In the genomic region with DNA sequence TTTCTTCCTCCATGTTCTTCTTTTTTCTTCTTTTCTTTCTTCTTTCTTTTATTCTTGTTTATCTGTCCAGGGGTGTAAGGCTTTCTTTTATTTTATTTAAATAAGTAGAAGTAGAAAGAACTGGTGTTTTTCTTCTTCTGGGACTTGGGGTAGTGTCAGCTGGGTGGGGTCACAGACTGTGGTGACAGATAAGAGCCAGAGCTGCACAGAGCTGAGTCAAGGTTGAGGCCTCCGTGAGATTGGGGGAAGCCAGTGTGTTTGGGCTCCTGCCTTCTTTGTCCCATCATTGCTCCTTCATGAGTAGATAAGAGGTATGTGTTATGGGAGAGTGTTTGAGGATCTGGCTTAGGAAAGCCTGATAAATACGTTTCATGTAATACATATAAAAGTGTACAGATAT, we compare ENCODE assay signal across 18 mouse cellular contexts. TPM values are rescaled to one million over a fixed set of nuclear protein-coding genes. Genes with fewer than 3 reads are reported as not detected.
DNase-seq lines count a peak whose midpoint lies in the region; ATAC-seq and TF ChIP-seq lines count a peak whose summit lies in the region.
"Had no signal": no experiment of that assay in that cellular context is flagged by ENCODE, and none has a peak within 500 bp of the region (broad histone marks: within the 10 kb centered on the region; RNA-seq: fewer than 3 reads in every experiment).

No protein-coding gene starts in this region.

- 13% methylated on average over 2 of the region's 2 CpGs for WGBS in heart, embryonic 10.5 days
- WGBS in liver, embryonic 14.5 days (ENCODE audit: insufficient replicate concordance), result 7% methylated on average over 2 of the region's 2 CpGs
- 53% methylated on average over 2 of the region's 2 CpGs for WGBS in stomach, embryonic 16.5 days

- no peaks in the 10 kb centered on the region for H3K27me3 ChIP-seq in heart, embryonic 10.5 days (ENCODE audit: insufficient read depth, poor library complexity, severe bottlenecking)
- H3K27me3 ChIP-seq in liver, embryonic 14.5 days (ENCODE audit: control insufficient read depth, insufficient read depth, low read length), result no peaks in the 10 kb centered on the region
- no peaks in the 10 kb centered on the region for H3K27me3 ChIP-seq in stomach, embryonic 16.5 days (ENCODE audit: control insufficient read depth, insufficient read depth, low read length)
- H3K27me3 ChIP-seq: hindbrain, embryonic 15.5 days; limb, embryonic 12.5 days had no signal

- peak; percentile 90 for DNase-seq in heart, embryonic 10.5 days (ENCODE audit: low spot score)
- no peak for DNase-seq in heart, postnatal 14 days
- peak; percentile 58 to 78 for DNase-seq in spleen, postnatal 36 days (ENCODE audit: low spot score in 2 of 2)
- DNase-seq in spleen, adult 12 weeks (ENCODE audit: low spot score), result no peak
- DNase-seq in liver, embryonic 14.5 days (ENCODE audit: low read depth in 3 of 3, low spot score in 3 of 3), result peak in 2 of 3 experiments; percentile 94 to 95
- no peak for DNase-seq in right cerebral cortex, postnatal 10 days (ENCODE audit: low spot score in 2 of 2)
- DNase-seq in layer of hippocampus, adult 9-10 months (ENCODE audit: low spot score), result no peak
- DNase-seq: adrenal gland, postnatal 25 days; cerebellum, adult 11 months; embryo, embryonic 11 days; kidney, postnatal 14 days; layer of hippocampus, postnatal 36 days; thymus, postnatal 25 days had no signal

- peak overlapping the region; percentile 69 for H3K27ac ChIP-seq in heart, embryonic 10.5 days
- peak overlapping the region; percentile 98 for H3K27ac ChIP-seq in liver, embryonic 14.5 days
- no peak overlapping the region for H3K27ac ChIP-seq in stomach, embryonic 16.5 days (ENCODE audit: low read length)
- H3K27ac ChIP-seq: hindbrain, embryonic 15.5 days; limb, embryonic 12.5 days had no signal

- no peaks in the 10 kb centered on the region for H3K9me3 ChIP-seq in heart, embryonic 10.5 days
- no peaks in the 10 kb centered on the region for H3K9me3 ChIP-seq in liver, embryonic 14.5 days (ENCODE audit: control insufficient read depth, low read length)
- no peaks in the 10 kb centered on the region for H3K9me3 ChIP-seq in stomach, embryonic 16.5 days (replicated peaks; ENCODE audit: control insufficient read depth, low read length)
- H3K9me3 ChIP-seq: hindbrain, embryonic 15.5 days; limb, embryonic 12.5 days had no signal

- peak overlapping the region; percentile 70 for H3K4me2 ChIP-seq in liver, embryonic 14.5 days (ENCODE audit: low read depth)
- H3K4me2 ChIP-seq in stomach, embryonic 16.5 days (ENCODE audit: low read depth, low read length), result no peak overlapping the region
- H3K4me2 ChIP-seq: hindbrain, embryonic 15.5 days; limb, embryonic 12.5 days had no signal

- no peak overlapping the region for H3K4me3 ChIP-seq in heart, embryonic 10.5 days
- peak overlapping the region in 1 of 2 experiments; percentile 26; a peak in 2 of 4 replicates for H3K4me3 ChIP-seq in liver, embryonic 14.5 days (ENCODE audit: insufficient read depth in 1 of 2, low read depth in 2 of 2, low read length in 2 of 2)
- no peak overlapping the region for H3K4me3 ChIP-seq in stomach, embryonic 16.5 days (replicated peaks; ENCODE audit: low read length)
- H3K4me3 ChIP-seq: hindbrain, embryonic 15.5 days; limb, embryonic 12.5 days had no signal

- no peak for TF ChIP-seq CTCF in liver, embryonic 14.5 days (IDR thresholded peaks at IDR 0.05; ENCODE audit: low read depth)

- ATAC-seq in liver, embryonic 14.5 days (ENCODE audit: insufficient read depth), result peak; percentile 86
- peak; percentile 82 for ATAC-seq in stomach, embryonic 16.5 days (ENCODE audit: insufficient read depth, low FRiP score)

- no peaks in the 10 kb centered on the region; the same call in 1 of the 2 replicates for H3K4me1 ChIP-seq in heart, embryonic 10.5 days
- H3K4me1 ChIP-seq in liver, embryonic 14.5 days (replicated peaks; ENCODE audit: control insufficient read depth in 2 of 2, insufficient read depth in 2 of 2, low read length in 1 of 2), result peaks cover 50 to 58% of the 10 kb centered on the region in 2 experiments
- no peaks in the 10 kb centered on the region for H3K4me1 ChIP-seq in stomach, embryonic 16.5 days (ENCODE audit: control insufficient read depth, insufficient read depth, low read length)
- H3K4me1 ChIP-seq: hindbrain, embryonic 15.5 days; limb, embryonic 12.5 days had no signal

- no peaks in the 10 kb centered on the region for H3K36me3 ChIP-seq in heart, embryonic 10.5 days
- H3K36me3 ChIP-seq in liver, embryonic 14.5 days (replicated peaks; ENCODE audit: control insufficient read depth, insufficient read depth, low read depth), result no peaks in the 10 kb centered on the region
- no peaks in the 10 kb centered on the region for H3K36me3 ChIP-seq in stomach, embryonic 16.5 days (ENCODE audit: control insufficient read depth, insufficient read depth, low read length)
- H3K36me3 ChIP-seq: hindbrain, embryonic 15.5 days; limb, embryonic 12.5 days had no signal

- intact Hi-C loops in heart, postnatal 14 days (cut with DNase I), result no loop called here

- H3K9ac ChIP-seq in liver, embryonic 14.5 days (replicated peaks), result peak overlapping the region; percentile 77
- no peak overlapping the region for H3K9ac ChIP-seq in stomach, embryonic 16.5 days (ENCODE audit: low read length)
- H3K9ac ChIP-seq: hindbrain, embryonic 15.5 days; limb, embryonic 12.5 days had no signal

- TF ChIP-seq EP300 in liver, embryonic 14.5 days (IDR thresholded peaks at IDR 0.05; ENCODE audit: low read depth), result peak; percentile 97

RNA-seq across cellular contexts. Expression of a gene that starts 6.1 kb away (rescaled TPM):
- 17,516 and 23,478 TPM in 2 replicates for polyA plus RNA-seq in heart, embryonic 10.5 days (2016; fragmentation: Nextera tagmentation; extraction: Ambion mirVana)
- not detected for total RNA-seq in heart, postnatal 14 days (2021)
- polyA plus RNA-seq in liver, embryonic 14.5 days (2012; rRNA removed), result 361 and 394 TPM in 2 replicates
- 543 and 665 TPM in 2 replicates for polyA plus RNA-seq in liver, embryonic 14.5 days (2014; fragmentation: Nextera tagmentation; extraction: Ambion mirVana)
- polyA plus RNA-seq in stomach, embryonic 16.5 days (2015; fragmentation: Nextera tagmentation; extraction: Ambion mirVana), result 35.5 and 42.6 TPM in 2 replicates
- total RNA-seq: adrenal gland, postnatal 25 days; layer of hippocampus, postnatal 36 days had no signal

RNA-seq across cellular contexts. Expression of a gene that starts 16.1 kb away (rescaled TPM):
- 8,898 and 9,884 TPM in 2 replicates for polyA plus RNA-seq in heart, embryonic 10.5 days (2016; fragmentation: Nextera tagmentation; extraction: Ambion mirVana)
- total RNA-seq in heart, postnatal 14 days (2021), result not detected
- 94.8 and 146 TPM in 2 replicates for polyA plus RNA-seq in liver, embryonic 14.5 days (2012; rRNA removed)
- polyA plus RNA-seq in liver, embryonic 14.5 days (2014; fragmentation: Nextera tagmentation; extraction: Ambion mirVana), result 155 and 211 TPM in 2 replicates
- 0.95 and 1.4 TPM in 2 replicates for polyA plus RNA-seq in stomach, embryonic 16.5 days (2015; fragmentation: Nextera tagmentation; extraction: Ambion mirVana)
- total RNA-seq: adrenal gland, postnatal 25 days; layer of hippocampus, postnatal 36 days had no signal

RNA-seq across cellular contexts. Expression of a gene that starts 18.8 kb away (rescaled TPM):
- polyA plus RNA-seq in heart, embryonic 10.5 days (2016; fragmentation: Nextera tagmentation; extraction: Ambion mirVana), result 0.28 and 1.2 TPM in 2 replicates
- not detected for total RNA-seq in heart, postnatal 14 days (2021)
- 0.19 and 0.36 TPM in 2 replicates for polyA plus RNA-seq in liver, embryonic 14.5 days (2012; rRNA removed)
- not detected in 2 replicates for polyA plus RNA-seq in liver, embryonic 14.5 days (2014; fragmentation: Nextera tagmentation; extraction: Ambion mirVana)
- not detected in 2 replicates for polyA plus RNA-seq in stomach, embryonic 16.5 days (2015; fragmentation: Nextera tagmentation; extraction: Ambion mirVana)
- total RNA-seq: adrenal gland, postnatal 25 days; layer of hippocampus, postnatal 36 days had no signal
- polyA plus RNA-seq: heart, embryonic 14.5 days; hindbrain, embryonic 15.5 days; limb, embryonic 12.5 days; spleen, adult 2 months had no signal

RNA-seq across cellular contexts. Expression of a gene that starts 27.0 kb away (rescaled TPM):
- polyA plus RNA-seq in heart, embryonic 10.5 days (2016; fragmentation: Nextera tagmentation; extraction: Ambion mirVana), result not detected in 2 replicates
- total RNA-seq in heart, postnatal 14 days (2021), result not detected
- 0.03 TPM in 1 of 2 replicates, not detected in the other for polyA plus RNA-seq in liver, embryonic 14.5 days (2012; rRNA removed)
- not detected in 2 replicates for polyA plus RNA-seq in liver, embryonic 14.5 days (2014; fragmentation: Nextera tagmentation; extraction: Ambion mirVana)
- polyA plus RNA-seq in stomach, embryonic 16.5 days (2015; fragmentation: Nextera tagmentation; extraction: Ambion mirVana), result not detected in 2 replicates
- total RNA-seq: adrenal gland, postnatal 25 days; layer of hippocampus, postnatal 36 days had no signal
- polyA plus RNA-seq: heart, embryonic 14.5 days; hindbrain, embryonic 15.5 days; limb, embryonic 12.5 days; spleen, adult 2 months had no signal

RNA-seq across cellular contexts. Expression of a gene that starts 31.2 kb away (rescaled TPM):
- 173 and 274 TPM in 2 replicates for polyA plus RNA-seq in heart, embryonic 10.5 days (2016; fragmentation: Nextera tagmentation; extraction: Ambion mirVana)
- over 10,000 TPM; 24,882 to 31,010 TPM for total RNA-seq in heart, postnatal 14 days (2021)
- 195,474 and 209,901 TPM in 2 replicates for polyA plus RNA-seq in liver, embryonic 14.5 days (2012; rRNA removed)
- polyA plus RNA-seq in liver, embryonic 14.5 days (2014; fragmentation: Nextera tagmentation; extraction: Ambion mirVana), result 126,713 and 131,477 TPM in 2 replicates
- 8,981 and 9,755 TPM in 2 replicates for polyA plus RNA-seq in stomach, embryonic 16.5 days (2015; fragmentation: Nextera tagmentation; extraction: Ambion mirVana)

Comparison
In these comparisons a context has a peak if more than half of its experiments do, and no peak if none do; other contexts are left out.
1. DNase-seq: peak in heart, embryonic 10.5 days (single experiment), spleen, postnatal 36 days (2 of 2) and liver, embryonic 14.5 days (2 of 3); none in heart, postnatal 14 days (0 of 2), spleen, adult 12 weeks (single experiment), right cerebral cortex, postnatal 10 days (0 of 2) and layer of hippocampus, adult 9-10 months (single experiment).
2. RNA of a gene that starts 6.1 kb away (polyA plus RNA-seq): 17,516 to 23,478 TPM in heart, embryonic 10.5 days; 361 to 665 TPM in liver, embryonic 14.5 days and 35.5 to 42.6 TPM in stomach, embryonic 16.5 days; every median in the first group is over 10 times any median in the second.
3. RNA of a gene that starts 16.1 kb away (polyA plus RNA-seq): 8,898 to 9,884 TPM in heart, embryonic 10.5 days and 94.8 to 211 TPM in liver, embryonic 14.5 days; 0.95 to 1.4 TPM in stomach, embryonic 16.5 days; every median in the first group is over 10 times any median in the second.